Mouse (Mus musculus) E14TG2a.4 (cell line): ENCODE measurements around the gene Prkn.
A peak's percentile ranks its signal among the peaks of the same experiment; 100 is the strongest.

Experiments
- H3K27me3 ChIP-seq: 2 replicates; pipeline ENCODE4 v1.6.1; 2014; ENCODE audit warnings: low read length, control low read depth; ENCODE audit not compliant: insufficient read depth
- H3K36me3 ChIP-seq: 2 replicates; pipeline ENCODE4 v1.6.1; 2014; ENCODE audit warnings: low read length, control low read depth; ENCODE audit not compliant: insufficient read depth
- H3K4me1 ChIP-seq: replicated peaks from 2 replicates; pipeline ENCODE4 v1.6.1; 2014; ENCODE audit warnings: low read depth, low read length, control low read depth
- H3K4me3 ChIP-seq: replicated peaks from 2 replicates; pipeline ENCODE4 v1.5.1; 2014; ENCODE audit warnings: mild to moderate bottlenecking, low read length
- H3K9me3 ChIP-seq: 2 replicates; pipeline ENCODE4 v1.6.1; 2014; ENCODE audit warnings: low read length, control low read depth
- CTCF ChIP-seq: conservative IDR thresholded peaks from 2 replicates; pipeline ENCODE4 v1.5.1; 2014; ENCODE audit warnings: low read length
- NANOG ChIP-seq: IDR thresholded peaks from 2 replicates; pipeline ENCODE4 v1.6.1; 2014; ENCODE audit warnings: borderline replicate concordance, low read length, mixed read lengths
- POU5F1 ChIP-seq: IDR thresholded peaks from 2 replicates; pipeline ENCODE4 v1.6.1; 2014; ENCODE audit warnings: low read length, borderline replicate concordance

Gene Prkn

GRCm38 (mm10) chr17:11333741-11334140 lies 493.6 kb downstream of the Prkn start:
- no peaks in the 10 kb centered on the region for H3K4me1 ChIP-seq
- no peak overlapping the region for H3K4me3 ChIP-seq
- TF ChIP-seq CTCF: no peak
- H3K27me3 ChIP-seq: no peaks in the 10 kb centered on the region
- no peaks in the 10 kb centered on the region for H3K9me3 ChIP-seq
- no peaks in the 10 kb centered on the region for H3K36me3 ChIP-seq

DNA sequence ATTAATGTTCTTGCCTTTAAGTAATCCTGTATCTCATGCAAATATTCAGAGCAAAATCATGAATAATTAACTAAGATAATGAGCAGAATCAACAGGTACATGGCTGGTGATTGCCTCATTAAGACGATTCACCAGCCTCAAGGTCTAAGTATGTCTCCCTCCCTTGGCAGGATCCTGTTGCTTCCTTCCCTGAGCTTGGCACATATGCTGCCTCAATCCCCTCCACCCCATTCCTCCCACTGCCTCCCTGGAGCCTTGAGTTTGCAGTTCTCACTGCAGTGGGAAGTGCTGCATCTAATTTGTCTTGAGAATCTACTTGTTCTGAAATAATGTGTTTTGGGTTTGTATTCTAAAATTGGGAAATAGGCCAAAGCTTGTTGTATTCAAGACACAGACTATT lies 496.0 kb downstream of the Prkn start:
- H3K9me3 ChIP-seq: no peaks in the 10 kb centered on the region
- no peak overlapping the region for H3K4me3 ChIP-seq
- H3K36me3 ChIP-seq: no peaks in the 10 kb centered on the region
- TF ChIP-seq POU5F1 (no peak), CTCF (no peak), NANOG (no peak)
- H3K4me1 ChIP-seq: no peaks in the 10 kb centered on the region
- no peaks in the 10 kb centered on the region for H3K27me3 ChIP-seq

- Histone ChIP-seq H3K27me3 (no peaks in the 10 kb centered on the region; the same call in 1 of the 2 replicates), H3K4me3 (no peak overlapping the region), H3K4me1 (no peaks in the 10 kb centered on the region), H3K36me3 (no peaks in the 10 kb centered on the region), H3K9me3 (no peaks in the 10 kb centered on the region)
- no peak for TF ChIP-seq NANOG
- TF ChIP-seq POU5F1: no peak
- no peak for TF ChIP-seq CTCF
These were observed 500.2 kb downstream of the Prkn start for GRCm38 (mm10) chr17:11340368-11340767.

- Histone ChIP-seq H3K9me3 (no peaks in the 10 kb centered on the region), H3K27me3 (peaks cover 7% of the 10 kb centered on the region; the same call in 1 of the 2 replicates), H3K4me1 (no peaks in the 10 kb centered on the region), H3K4me3 (no peak overlapping the region), H3K36me3 (no peaks in the 10 kb centered on the region)
- TF ChIP-seq POU5F1: no peak
- no peak for TF ChIP-seq NANOG
- TF ChIP-seq CTCF: no peak
These were observed 506.1 kb downstream of the Prkn start for GRCm38 (mm10) chr17:11346310-11346709.

DNA sequence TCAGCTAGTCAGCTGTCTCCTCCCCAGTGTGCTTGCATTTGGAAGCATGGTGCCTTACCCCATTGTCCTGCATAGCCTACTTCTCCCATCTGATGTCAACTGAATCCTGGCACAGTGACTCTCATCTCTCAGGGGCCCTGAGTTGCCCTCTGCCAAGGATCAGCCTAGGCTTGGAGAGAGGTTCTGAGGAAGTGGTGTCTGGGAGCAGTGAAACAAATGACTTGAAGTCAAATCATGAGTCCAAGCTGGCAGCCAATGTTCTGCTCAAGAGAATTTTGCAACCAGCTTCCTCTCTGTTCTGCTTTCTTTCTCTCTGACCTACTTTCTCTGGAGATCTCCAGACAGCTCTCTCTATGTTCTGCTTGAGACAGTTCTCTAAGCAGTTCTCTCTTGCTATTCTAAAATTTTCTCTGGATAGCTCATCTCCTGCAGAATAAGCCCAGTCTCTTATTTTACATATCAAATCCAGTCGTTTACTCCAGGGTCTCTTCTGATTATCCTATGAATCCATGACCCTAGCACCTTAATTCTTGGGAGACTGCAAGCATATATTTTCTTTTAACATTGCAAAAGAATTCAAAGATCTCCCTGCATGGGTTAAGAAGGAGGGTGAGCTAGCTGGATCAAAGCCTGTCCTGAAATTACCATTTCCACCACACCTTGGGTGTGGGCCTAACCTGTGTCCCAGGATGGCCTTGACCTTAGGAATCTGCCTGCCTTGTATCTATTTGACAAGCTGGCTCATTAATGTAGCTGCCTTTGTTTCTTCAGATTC lies 512.8 kb downstream of the Prkn start:
- Histone ChIP-seq H3K27me3 (peaks cover 7% of the 10 kb centered on the region; the same call in 1 of the 2 replicates), H3K4me1 (peaks cover 31% of the 10 kb centered on the region), H3K9me3 (no peaks in the 10 kb centered on the region), H3K36me3 (no peaks in the 10 kb centered on the region), H3K4me3 (no peak overlapping the region)
- TF ChIP-seq NANOG (peak; percentile 95), CTCF (no peak), POU5F1 (peak; percentile 41; the same call in 1 of the 2 replicates)

GRCm38 (mm10) chr17:11353553-11353945 lies 513.4 kb downstream of the Prkn start:
- H3K27me3 ChIP-seq: peaks cover 7% of the 10 kb centered on the region; the same call in 1 of the 2 replicates
- H3K36me3 ChIP-seq: no peaks in the 10 kb centered on the region
- H3K4me3 ChIP-seq: no peak overlapping the region
- peaks cover 31% of the 10 kb centered on the region for H3K4me1 ChIP-seq
- TF ChIP-seq POU5F1 (no peak), NANOG (no peak), CTCF (no peak)
- no peaks in the 10 kb centered on the region for H3K9me3 ChIP-seq

DNA sequence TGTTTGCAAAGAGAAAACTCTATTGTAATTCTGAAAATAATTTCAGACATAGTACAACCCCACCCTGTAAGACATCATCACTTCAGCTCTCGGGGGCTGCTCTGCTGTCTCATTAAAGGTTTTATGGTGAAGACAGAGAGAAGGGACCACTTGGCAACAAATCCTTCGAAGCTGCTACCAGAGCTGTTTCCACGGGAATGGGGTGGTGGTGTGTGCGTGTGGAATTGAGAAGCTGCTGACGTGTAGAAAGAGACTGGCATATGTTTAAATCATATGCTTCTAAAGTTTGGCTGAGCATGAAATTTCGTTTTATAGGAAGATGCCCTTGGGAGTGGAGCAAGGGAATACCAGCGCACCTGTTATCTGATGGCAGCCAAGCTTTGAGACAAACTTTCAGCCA lies 514.2 kb downstream of the Prkn start:
- Histone ChIP-seq H3K4me3 (no peak overlapping the region), H3K4me1 (peaks cover 31% of the 10 kb centered on the region), H3K9me3 (no peaks in the 10 kb centered on the region), H3K36me3 (no peaks in the 10 kb centered on the region), H3K27me3 (peaks cover 7% of the 10 kb centered on the region; the same call in 1 of the 2 replicates)
- TF ChIP-seq CTCF (no peak), POU5F1 (no peak), NANOG (no peak)

- peaks cover 17% of the 10 kb centered on the region for H3K4me1 ChIP-seq
- H3K9me3 ChIP-seq: no peaks in the 10 kb centered on the region
- TF ChIP-seq NANOG: no peak
- no peak for TF ChIP-seq CTCF
- no peak for TF ChIP-seq POU5F1
- no peak overlapping the region for H3K4me3 ChIP-seq
- no peaks in the 10 kb centered on the region for H3K36me3 ChIP-seq
- H3K27me3 ChIP-seq: no peaks in the 10 kb centered on the region
These were observed 535.3 kb downstream of the Prkn start for GRCm38 (mm10) chr17:11375461-11375860.
